Mouse (Mus musculus) lung, adult 2 months (tissue): ENCODE data around the gene Myb.

Experiments used
- CTCF ChIP-seq: fragments of 200-500 bp; IDR thresholded peaks from 2 replicates; pipeline ENCODE4 v1.5.1; 2011; ENCODE audit warnings: mild to moderate bottlenecking, low read length, control low read depth; ENCODE audit not compliant: insufficient read depth
- POLR2A ChIP-seq: fragments of 200-500 bp; IDR thresholded peaks from 2 replicates; pipeline ENCODE4 v1.6.1; 2011; ENCODE audit warnings: low read depth, mild to moderate bottlenecking, control low read depth, low read length, borderline replicate concordance; ENCODE audit errors: extremely low read depth

DNA sequence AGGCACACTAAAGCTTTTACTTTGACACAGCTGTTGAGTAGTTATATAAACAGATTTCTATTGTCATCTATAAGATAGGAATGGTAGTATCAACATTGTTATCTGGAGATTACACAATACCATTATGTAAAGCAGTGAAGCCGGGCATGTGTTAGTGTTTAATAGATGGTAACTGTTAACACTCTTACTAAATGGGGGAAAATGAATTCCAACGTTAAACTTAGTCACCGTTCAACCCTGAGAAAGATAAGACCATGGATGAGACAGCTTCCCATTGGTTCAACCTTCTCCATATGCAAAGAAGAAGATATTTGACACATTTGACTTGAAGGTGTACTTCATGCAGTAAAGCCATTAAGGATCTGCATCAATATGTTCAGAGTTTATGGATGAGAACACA, 5.9 kb downstream of the Myb start:
- TF ChIP-seq CTCF (no peak), POLR2A (no peak)
